Mouse (Mus musculus): Measurements from ENCODE around the gene Slc7a7. TPM values are rescaled to one million over a fixed set of nuclear protein-coding genes. Genes with fewer than 3 reads are reported as not detected.

Gene Slc7a7
- total RNA-seq, 2 experiments from 2014 or later: 1.5 to 2.2 TPM

DNA sequence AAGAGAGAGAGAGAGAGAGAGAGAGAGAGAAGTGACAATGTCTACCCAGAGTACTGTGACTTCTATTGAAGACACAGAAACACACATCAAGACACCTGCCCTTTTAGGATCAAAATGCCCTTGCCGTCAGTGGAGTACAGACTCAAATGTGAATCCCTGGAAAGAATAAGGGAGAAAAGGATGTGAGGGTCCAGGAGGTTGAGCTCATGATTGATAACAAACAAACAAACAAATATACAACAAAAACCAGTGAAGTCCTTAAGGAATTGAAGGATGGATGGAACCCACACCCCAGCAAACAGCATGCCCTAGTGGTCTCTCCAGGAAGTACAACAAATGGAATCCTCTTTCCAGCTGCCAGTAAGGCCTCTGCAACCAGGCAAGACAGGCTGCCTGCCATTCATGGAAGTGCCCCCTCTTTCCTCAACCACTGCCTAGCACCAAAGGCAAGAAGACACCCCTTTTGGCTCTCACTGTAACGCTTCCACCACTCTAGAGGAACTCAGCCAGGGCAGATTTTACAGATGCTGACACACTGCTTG lies 4.9 kb downstream of the Slc7a7 start:
- DNase-seq (ENCODE audit: low spot score in 2 of 2): peak in 1 of 2 experiments; percentile 63

DNA sequence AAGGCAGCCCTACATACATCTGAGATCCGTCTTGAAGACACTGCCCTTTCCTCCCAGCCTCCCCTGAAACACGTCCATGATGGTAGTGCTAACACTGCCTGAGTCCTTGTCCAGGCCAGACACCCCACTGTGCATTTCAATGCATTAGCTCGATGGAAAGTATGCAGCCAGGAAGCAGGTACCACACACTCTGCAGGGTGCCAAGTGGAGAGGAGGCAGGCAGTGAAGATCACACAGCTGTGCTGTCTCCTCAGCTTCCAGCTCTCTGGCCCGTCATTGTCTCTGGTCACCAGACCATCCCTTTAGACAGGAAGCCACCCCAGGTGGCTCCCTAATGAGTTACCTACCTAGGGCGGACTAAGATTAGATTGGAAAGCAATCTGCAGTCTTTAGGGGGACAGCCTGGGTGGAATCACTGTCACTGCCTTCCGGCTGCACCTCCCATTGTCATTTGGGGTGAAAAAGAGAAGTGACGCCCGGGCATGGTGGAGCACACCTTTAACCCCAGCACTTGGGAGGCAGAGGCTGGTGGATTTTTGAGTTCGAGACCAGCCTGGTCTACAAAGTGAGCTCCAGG lies 5.5 kb downstream of the Slc7a7 start:
- DNase-seq (ENCODE audit: low spot score in 2 of 2): no peak

DNA sequence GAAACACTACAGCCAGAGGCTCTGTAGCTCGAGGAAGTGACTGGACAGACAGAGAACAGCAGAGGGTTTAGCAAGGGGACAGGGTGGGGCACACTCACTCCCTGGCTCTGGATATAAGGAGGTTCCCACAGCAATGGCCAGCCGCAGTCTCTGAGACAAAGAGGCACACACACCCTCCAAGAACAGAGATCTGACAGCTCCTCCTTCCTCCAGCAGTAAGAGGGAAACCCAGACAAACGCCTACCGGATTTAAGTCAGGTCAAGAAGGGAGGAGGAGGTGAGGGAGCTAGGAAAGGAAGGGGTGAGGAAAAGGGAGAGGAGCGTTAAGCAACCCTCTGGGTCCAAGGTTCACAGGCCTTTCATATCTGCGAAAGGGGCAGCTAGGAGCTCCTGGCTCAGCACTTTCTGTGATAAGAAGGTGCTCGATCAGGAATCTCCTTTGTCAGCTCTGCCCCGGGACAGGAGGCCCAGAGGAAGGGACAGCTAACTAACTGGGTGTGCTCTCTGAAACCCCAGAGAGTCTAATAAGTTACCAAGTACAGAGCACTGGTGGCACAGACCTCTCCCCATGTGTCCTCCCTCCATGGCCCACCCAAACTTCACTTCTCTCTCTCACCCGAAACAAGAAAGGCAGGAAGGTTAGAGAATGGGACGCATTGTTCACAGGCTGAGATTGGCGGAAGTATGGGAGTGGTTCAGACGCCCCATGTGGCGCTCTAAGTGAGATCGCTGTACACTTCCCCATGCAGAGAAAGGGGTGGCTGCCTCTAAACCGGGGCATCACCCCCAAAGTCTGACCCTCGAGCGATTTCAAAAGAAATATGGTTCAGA lies 7.4 kb downstream of the Slc7a7 start:
- no peak for DNase-seq (ENCODE audit: low spot score in 2 of 2)

DNA sequence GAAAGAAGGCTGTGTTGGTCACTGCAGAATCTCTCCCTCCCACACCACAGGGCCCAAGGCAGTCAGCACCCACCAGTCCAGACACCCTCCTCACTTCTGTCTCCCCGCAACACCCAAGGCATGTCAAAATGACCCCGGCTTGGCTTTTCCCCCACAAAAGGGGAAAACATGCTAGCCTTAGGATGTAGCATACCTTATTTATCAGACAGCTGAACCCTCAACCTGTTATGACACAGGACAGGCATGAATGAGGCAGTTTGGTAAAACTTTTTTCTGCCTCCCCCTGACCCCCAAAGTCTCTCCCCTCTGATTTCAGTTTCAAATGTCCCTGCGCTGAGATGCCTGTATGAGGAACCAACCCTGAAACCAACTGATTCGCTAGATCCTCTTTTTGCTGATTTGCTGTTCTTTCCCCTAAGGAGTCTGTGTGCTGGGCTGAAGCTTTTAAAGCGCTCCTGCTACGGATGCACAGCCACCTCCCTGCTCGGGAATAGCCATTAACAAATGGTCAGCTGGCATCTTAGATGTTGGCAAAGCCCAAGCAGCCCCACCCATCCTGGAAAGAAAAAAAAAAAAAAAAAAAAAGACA lies 8.4 kb downstream of the Slc7a7 start:
- DNase-seq (ENCODE audit: low spot score in 2 of 2): no peak

DNA sequence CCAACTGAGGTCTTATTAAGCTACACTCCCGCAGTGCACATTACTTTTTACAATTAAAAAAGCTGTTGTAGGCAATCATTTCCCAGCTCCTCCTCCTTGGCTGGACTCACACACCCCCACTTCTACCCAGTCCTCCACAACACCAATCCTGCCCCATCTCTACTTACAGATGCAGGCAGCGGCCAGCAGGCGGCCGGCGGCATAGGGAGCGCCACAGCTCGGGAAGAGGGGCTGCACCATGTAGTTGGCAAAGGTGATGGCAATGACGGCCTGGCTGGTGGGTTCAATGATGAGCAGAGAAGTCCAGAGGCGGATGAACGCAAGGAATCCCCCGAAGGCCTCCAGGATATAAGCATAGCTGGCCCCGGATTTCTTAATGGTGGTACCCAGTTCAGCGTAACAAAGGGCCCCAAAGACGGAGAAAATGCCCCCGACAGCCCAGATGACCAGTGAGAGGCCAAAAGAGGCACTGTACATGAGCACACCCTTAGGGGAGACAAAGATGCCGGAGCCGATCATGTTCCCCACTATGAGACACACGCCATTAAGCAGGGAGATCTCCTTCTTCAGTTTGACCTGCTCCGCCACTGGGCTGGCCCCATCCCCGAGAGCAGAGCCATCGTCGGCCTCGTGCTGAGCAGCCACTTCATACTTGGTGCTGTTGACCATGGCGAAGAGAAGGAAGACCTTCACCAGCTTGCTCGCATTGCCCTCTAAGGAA lies 9.1 kb downstream of the Slc7a7 start:
- no peak for DNase-seq (ENCODE audit: low spot score in 2 of 2)

DNA sequence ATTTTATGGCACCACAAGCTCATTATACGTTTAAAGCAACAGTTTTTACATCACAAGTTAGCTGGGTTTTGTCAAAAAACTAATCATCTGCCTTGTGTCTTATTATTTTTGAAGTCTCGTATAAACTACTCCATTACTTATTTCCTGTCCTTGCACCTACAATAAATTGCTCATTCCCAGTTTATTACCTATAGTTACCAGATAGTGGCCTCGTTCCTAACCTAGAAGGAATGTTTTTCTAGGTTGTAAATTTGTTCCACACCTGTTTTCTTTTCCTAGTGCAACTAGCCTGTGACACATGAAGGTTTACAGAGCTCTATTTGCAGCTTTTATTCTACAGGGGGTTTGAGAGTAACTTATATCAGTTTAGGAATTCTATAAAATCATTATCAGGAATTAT lies 15.9 kb downstream of the Slc7a7 start:
- DNase-seq (ENCODE audit: low spot score in 2 of 2): no peak

DNA sequence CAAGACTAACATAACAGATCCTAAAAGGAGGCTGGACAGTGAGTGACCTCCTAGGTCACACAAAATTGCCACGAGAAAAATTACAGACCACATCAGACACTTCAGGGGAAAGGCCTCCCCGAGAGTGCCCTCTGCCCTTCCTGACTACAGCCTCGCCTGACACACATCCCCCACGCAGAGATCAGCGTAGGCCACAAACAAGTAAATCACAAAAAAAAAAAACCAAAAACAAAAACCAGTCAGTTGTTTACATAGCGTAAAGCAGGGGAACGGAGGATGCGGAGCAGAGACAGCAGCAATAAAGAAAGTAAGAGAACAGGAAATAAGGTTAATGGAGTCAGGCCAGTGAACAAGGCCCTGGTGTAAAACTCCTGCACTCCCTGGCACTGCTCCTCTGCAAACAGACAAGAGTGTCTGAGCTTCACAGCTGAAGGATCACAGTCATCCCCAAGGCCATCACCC lies 18.6 kb downstream of the Slc7a7 start:
- DNase-seq (ENCODE audit: low spot score in 2 of 2): no peak

DNA sequence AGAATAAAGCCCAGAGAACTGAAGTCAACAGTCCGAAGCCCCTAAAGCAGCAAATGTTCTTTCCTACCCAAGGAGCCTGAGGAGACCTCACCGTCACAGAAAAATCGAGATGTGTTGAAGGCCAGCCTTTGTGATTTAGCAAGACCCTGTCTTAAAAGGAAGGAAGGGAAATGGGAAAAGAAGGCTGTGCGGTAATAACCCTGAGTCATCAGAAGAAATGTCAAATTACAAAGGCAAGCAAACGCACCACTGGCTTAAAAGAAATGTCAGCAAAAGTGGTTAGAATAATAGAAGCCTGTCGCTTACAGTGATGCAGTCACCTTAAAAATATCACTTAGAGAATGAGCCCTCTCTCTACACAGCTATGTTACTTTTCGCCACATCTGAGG lies 19.1 kb downstream of the Slc7a7 start:
- DNase-seq (ENCODE audit: low spot score in 2 of 2): no peak

DNA sequence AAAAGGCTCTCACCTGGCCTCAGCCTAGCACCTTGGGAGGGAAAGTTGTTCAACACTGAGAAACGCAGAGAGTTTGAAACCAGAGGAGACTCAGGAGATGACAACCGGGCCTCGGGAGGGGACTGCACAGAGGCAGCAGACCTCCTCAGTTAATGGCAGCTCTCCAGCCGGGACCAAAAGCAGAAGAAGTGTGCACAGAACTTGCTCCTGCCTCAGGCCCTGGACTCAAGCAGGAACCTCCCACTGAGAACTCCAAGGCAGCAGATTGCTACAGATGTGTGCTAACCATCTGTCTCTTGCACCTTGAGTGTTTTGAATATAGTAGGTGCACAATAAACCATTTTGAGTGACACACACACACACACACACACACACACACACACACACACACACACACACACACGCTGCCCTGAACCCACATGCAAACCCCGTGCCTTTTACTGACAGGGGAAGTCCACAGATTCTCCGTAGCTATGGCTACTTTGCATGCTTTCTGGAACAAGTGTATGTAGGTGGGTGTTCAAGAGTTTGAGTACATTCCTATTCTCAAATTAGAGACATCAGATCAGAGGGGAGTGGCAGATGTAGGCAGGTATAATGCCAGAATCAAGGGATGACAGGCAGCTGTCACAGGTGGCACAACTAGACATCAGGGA lies 19.6 kb downstream of the Slc7a7 start:
- DNase-seq (ENCODE audit: low spot score in 2 of 2): no peak

DNA sequence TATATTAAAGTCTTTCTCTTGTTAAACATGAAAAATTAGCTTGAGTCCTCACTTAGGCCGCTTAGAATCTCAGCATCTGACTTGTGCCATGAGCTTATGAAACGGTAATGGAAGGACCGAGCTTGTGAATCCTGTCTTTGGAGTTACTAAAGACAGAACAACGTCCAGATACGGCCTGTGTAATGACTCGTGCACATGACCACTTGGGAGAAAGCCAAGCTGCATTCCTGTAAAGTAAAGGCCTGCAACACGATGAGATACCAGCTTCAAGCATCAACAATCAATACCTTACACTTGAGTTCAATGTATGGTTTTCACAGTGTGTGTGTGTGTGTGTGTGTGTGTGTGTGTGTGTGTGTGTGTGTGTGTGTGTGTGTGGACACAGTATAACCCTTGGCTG lies 20.9 kb downstream of the Slc7a7 start:
- DNase-seq (ENCODE audit: low spot score in 2 of 2): no peak

DNA sequence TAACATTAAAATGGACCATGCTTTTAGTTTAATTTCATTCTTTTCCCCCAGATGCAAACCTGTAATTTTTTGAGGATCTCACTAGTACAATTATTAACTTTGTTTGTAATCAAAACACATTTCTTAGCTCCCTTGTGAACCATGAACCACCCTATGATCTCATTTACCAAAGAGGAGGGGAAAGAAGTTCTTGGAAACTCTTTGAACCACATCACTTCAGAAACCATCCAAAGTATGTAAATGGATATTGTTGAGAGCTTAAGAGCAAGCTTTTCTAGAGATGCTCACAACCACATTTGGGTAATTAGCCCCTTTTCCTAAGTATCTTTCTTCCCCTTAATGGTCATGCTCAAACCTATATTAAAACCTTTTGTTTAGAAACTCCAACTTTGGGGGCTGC lies 23.3 kb downstream of the Slc7a7 start:
- no peak for DNase-seq (ENCODE audit: low spot score in 2 of 2)

DNA sequence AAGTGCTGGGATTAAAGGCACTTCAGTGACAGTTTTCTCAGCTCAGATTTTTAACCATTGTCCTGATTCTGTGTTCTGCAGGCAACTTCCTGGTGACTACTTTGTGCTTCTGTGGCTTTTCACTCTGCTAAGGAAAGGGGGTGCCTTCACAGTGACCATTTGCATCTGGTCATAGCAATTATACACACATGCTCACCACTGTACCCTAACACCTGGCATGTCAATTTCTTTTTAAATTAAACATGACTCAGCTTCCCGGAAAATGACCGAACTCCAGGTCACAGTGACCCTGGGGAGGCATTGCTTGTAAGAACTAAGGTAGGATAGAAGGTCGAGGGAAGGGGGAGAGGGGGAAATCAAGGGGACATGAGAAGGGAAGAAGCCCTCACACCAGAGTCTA lies 23.8 kb downstream of the Slc7a7 start:
- no peak for DNase-seq (ENCODE audit: low spot score in 2 of 2)

DNA sequence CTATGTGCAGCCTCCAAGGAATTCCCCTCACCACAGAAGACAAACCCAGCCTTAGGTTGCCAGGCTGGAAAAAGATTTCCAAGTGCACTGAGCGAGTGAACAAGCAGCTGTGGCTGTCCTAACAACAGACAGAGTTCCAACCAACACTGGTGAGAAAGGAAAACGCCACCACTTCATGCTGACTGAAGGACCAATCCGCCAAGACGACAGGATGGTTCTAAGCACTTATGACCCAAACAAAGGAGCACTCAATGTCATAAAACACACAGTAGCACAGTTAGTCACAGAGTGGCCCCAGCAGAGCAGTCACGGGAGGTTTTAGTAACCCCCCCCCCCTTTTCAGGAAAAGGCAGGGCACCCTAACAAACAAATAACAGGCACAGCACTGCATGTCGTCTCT lies 26.7 kb downstream of the Slc7a7 start:
- DNase-seq (ENCODE audit: low spot score in 2 of 2): no peak

DNA sequence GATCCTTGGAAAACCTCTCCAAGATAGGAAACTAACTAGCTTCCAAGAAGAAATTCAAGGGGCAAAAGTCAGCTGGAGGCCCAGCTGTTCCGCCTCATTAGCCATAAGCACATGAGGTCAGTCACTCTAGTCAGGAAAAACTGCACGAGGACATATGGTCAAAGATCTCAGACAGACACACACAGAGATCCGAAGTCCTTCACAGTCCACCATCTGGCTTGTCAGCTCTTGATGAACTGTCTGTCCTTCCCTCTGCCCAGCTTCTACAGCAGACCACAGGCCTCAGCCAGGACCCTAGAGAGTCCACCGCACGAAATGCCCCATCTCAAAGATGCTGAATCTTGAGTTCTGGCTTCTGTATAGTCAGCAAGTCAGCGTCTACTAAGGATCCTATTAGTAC lies 30.0 kb downstream of the Slc7a7 start:
- no peak for DNase-seq (ENCODE audit: low spot score in 2 of 2)

DNA sequence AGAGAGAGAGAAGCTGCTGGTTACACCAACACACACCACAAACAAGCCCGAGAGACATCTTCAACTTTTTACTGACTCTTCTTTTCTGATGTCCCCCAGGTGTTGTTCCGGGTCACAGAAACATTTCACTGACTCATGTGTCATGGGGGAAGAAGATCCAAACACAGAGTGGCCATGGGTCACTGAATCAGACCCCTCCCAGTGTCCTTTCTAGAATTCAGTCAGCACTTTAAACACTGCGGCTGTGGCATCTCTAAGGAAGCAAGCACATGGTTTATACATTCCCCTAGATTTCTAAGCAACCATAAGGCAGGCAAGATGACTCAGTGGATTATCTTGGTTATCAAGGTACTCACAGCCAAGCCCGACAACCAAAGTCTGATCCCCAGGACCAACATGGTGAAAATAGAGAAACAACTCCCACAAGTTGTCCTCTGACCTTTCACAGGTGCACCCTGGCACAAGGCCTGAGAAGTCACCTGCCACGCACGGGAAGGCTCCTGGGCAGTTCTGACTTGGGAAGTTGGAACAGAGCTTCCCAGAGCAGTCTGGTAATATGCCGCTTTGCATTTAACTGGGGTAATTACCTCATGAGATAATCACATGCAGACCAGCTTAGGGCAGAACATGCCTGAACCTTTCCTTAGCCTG lies 31.5 kb downstream of the Slc7a7 start:
- DNase-seq (ENCODE audit: low spot score in 2 of 2): no peak

DNA sequence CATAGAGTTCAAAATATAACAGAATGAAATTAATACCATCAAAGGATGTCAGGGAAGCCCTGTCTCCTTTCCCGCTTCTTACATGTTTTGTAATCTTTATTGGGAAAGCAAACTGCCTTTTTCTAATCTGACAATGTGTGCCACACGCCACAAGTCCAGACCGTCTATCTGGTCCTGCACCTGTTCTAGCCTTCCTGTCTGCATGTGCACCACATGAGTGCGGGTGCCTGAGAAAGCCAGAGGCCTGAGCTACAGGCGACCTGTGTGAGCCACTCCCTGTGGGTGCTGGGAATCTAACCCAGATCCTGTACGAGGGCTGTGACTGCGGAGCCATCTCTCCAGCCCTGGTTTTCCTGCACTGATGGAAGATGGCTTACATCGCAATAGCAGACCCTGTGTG lies 33.2 kb downstream of the Slc7a7 start:
- DNase-seq (ENCODE audit: low spot score in 2 of 2): no peak

DNA sequence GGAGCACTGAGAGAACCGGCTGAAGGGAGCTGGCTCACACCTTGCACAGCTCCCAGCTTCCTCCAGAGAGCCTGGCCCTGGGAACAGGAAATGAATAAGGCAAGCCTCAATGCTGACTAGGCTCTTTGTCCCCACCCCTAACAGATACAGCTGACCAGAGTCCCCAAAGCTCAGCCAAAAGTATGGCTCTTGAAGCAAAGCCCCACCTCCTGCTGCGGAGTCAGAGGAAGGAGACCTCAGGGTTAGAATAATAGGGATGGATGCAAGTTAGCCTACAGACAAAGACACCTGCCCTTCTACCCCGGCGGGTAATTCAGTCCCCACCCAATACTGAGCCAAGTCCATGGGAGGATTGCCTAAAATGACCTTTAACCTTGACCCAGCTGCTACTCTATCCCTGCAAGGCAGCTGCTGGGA lies 34.2 kb downstream of the Slc7a7 start:
- DNase-seq (ENCODE audit: low spot score in 2 of 2): no peak

DNA sequence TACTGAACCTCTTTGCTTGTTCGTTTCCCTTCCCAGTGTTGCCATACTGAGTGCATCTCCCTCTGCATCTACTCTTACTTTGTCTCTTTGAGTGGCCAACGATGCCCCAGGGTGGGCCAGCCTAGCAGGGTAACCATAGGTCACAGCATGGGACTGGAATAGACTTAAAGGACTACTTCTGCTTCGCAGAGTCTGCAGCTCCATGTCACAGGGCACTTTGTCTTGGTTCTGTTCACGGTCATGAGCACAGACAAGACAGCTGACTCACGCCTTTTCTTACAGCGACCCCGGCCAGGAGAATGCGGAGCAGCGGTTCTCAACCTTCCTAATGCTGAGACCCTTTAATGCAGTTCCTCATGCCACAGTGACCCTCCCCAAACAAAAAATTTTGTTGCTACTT lies 34.9 kb downstream of the Slc7a7 start:
- no peak for DNase-seq (ENCODE audit: low spot score in 2 of 2)

DNA sequence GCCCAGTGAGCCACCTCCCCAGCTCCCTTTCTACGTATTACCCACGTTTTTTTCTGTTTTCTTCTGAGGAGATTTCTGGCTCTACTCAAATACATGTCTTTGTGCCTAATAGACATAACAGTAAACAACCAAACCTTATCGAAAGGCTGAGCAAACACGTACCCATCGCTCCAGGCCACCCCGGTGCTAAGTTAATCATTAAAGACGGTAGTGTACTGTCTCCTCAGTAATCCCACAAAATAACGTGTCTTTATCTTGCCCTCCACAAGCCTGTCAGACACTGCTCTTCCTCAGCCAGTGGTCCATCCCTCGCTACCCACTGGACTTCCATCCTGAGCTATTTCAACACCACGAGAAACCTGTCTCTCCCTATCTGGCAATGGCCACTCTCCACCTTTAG lies 35.8 kb downstream of the Slc7a7 start:
- no peak for DNase-seq (ENCODE audit: low spot score in 2 of 2)

DNA sequence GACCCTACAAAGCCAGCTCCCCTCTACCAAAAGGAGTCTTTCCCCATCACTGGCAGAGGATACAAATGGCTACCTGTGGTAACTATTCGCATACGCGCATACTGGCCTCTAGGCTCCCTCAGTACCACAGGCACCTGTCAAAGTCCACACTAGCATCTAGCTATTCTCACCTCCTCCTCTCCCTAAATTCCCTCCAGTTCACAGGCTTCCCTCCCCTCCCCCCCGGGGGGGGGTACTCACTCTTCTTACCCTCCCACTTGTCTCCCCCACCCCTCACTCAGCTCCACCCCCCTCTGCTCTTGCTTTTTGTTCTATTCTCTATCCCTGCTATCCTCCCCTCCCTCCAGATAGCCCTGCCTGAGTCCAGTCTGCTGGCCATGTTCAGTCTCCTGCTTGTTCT lies 37.0 kb downstream of the Slc7a7 start:
- DNase-seq (ENCODE audit: low spot score in 2 of 2): no peak

DNA sequence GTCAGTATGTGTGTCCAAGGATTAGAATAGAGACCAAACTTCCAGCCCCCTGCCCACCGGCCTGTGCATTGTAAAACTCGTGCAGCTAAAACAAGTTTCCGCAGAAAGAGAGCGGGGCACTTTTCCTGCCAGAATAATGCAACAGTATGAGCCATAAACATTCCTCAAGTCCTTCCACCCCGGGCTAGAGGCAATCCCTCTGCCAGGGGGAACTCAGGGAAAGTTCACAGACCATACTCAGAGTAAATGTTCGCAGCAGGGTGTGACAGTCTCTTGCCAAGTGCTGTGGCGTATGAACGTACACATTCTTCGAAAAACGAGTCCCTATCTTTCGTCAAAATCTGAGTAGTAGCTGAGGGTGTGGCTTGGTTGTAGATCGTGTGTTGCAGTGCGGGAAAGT lies 38.0 kb downstream of the Slc7a7 start:
- DNase-seq (ENCODE audit: low spot score in 2 of 2): no peak

Measured in layer of hippocampus, adult 18-20 months (tissue).